Mouse (Mus musculus) bone marrow macrophage, adult 2 months (primary cell): ENCODE data around the gene Itga7.

Experiments used
- CTCF ChIP-seq: IDR thresholded peaks from 2 replicates; pipeline ENCODE4 v1.5.1; 2012; ENCODE audit warnings: low read depth, mild to moderate bottlenecking, low read length, moderate library complexity
- POLR2A ChIP-seq: IDR thresholded peaks from 2 replicates; pipeline ENCODE4 v1.6.1; 2012; ENCODE audit warnings: mild to moderate bottlenecking, low read depth, low read length, borderline replicate concordance

DNA sequence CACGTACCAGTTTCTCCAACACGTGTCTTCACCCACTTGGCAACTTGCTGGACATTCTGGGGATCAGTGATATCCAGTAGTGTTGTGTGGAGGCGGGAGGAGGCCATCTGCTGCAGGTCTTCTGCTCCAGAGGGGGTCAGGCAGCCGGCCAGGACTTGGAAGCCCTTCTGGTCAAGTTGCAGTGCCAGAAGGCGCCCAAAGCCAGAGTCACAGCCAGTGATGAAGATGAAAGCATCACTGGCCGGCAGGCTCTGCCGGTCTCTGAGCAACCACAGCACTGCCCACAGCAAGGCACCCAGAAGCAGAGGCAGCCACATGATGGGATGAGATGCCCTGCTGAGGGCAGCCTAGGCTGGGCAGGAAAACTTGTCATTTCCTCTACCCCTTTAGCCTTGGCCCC is 15.4 kb upstream of the Itga7 start:
- TF ChIP-seq CTCF (no peak), POLR2A (no peak)
